Mouse (Mus musculus): Measurements from ENCODE around the gene Slc12a6.

- peak; percentile 94 for TF ChIP-seq CTCF (IDR thresholded peaks at IDR 0.05; ENCODE audit: low read depth)
- no peak for TF ChIP-seq EP300 (IDR thresholded peaks at IDR 0.05; ENCODE audit: low read depth)
Observed at GRCm38 (mm10) chr2:112261748-112262653, 3.6 kb upstream of the Slc12a6 start, which contains the start of gene Nop10.
